Mouse (Mus musculus) bone marrow macrophage, adult 2 months (primary cell): ENCODE measurements around the gene Ankrd6. TPM values are rescaled to one million over a fixed set of nuclear protein-coding genes. Genes with fewer than 3 reads are reported as not detected.

Source experiments
- H3K27ac ChIP-seq: 2 replicates; pipeline ENCODE4 v1.5.1; 2012; ENCODE audit warnings: low read depth, low read length; ENCODE audit not compliant: insufficient read depth
- H3K4me1 ChIP-seq: 2 replicates; pipeline ENCODE4 v1.6.1; 2012; ENCODE audit warnings: low read length; ENCODE audit not compliant: control insufficient read depth, insufficient read depth
- H3K4me3 ChIP-seq: 2 replicates; pipeline ENCODE4 v1.5.1; 2012; ENCODE audit warnings: mild to moderate bottlenecking, low read length, moderate library complexity; ENCODE audit not compliant: insufficient read depth
- CTCF ChIP-seq: IDR thresholded peaks from 2 replicates; pipeline ENCODE4 v1.5.1; 2012; ENCODE audit warnings: low read depth, mild to moderate bottlenecking, low read length, moderate library complexity
- POLR2A ChIP-seq: IDR thresholded peaks from 2 replicates; pipeline ENCODE4 v1.6.1; 2012; ENCODE audit warnings: mild to moderate bottlenecking, low read depth, low read length, borderline replicate concordance
- polyA plus RNA-seq: library from polyadenylated mRNA; stranded (reverse); fragments of >200 nt; gene quantifications from 2 replicates; pipeline ENCODE4 v1.2.4, GENCODE M21; 2012; ENCODE audit not compliant: missing spikeins, insufficient read depth, insufficient read length

The Ankrd6 gene
- polyA plus RNA-seq, 1 experiment, result 0.16 TPM

GRCm38 (mm10) chr4:32852294-32852693 lies 98.3 kb downstream of the Ankrd6 start:
- no peak overlapping the region for H3K4me3 ChIP-seq
- TF ChIP-seq CTCF (no peak), POLR2A (no peak)
- H3K27ac ChIP-seq, result no peak overlapping the region
- no peaks in the 10 kb centered on the region for H3K4me1 ChIP-seq

- TF ChIP-seq POLR2A (no peak), CTCF (no peak)
- no peak overlapping the region for H3K27ac ChIP-seq
- no peaks in the 10 kb centered on the region for H3K4me1 ChIP-seq
- no peak overlapping the region for H3K4me3 ChIP-seq
These were observed 112.2 kb downstream of the Ankrd6 start for GRCm38 (mm10) chr4:32838401-32838800.

GRCm38 (mm10) chr4:32836071-32836470 lies 114.6 kb downstream of the Ankrd6 start:
- no peak overlapping the region for H3K27ac ChIP-seq

GRCm38 (mm10) chr4:32834541-32834940 lies 116.1 kb downstream of the Ankrd6 start:
- H3K4me3 ChIP-seq, result no peak overlapping the region
- no peak for TF ChIP-seq CTCF
- no peak for TF ChIP-seq POLR2A
- no peaks in the 10 kb centered on the region for H3K4me1 ChIP-seq
- no peak overlapping the region for H3K27ac ChIP-seq

More at GRCm38 (mm10) chr4:32836071-32836470, 114.6 kb downstream of the Ankrd6 start:
- Histone ChIP-seq H3K4me3 (no peak overlapping the region), H3K4me1 (no peaks in the 10 kb centered on the region)
- no peak for TF ChIP-seq POLR2A
- no peak for TF ChIP-seq CTCF

- no peak for TF ChIP-seq CTCF
- TF ChIP-seq POLR2A, result no peak
- H3K4me3 ChIP-seq, result no peak overlapping the region
- no peak overlapping the region for H3K27ac ChIP-seq
- no peaks in the 10 kb centered on the region for H3K4me1 ChIP-seq
These were observed 117.0 kb downstream of the Ankrd6 start for GRCm38 (mm10) chr4:32833494-32834282.

- H3K4me3 ChIP-seq, result no peak overlapping the region
- TF ChIP-seq POLR2A (no peak), CTCF (no peak)
These were observed 121.3 kb downstream of the Ankrd6 start for GRCm38 (mm10) chr4:32829316-32829715.

GRCm38 (mm10) chr4:32828385-32829077 lies 122.1 kb downstream of the Ankrd6 start:
- TF ChIP-seq POLR2A (no peak), CTCF (no peak)
- no peak overlapping the region for H3K27ac ChIP-seq
- no peaks in the 10 kb centered on the region for H3K4me1 ChIP-seq
- H3K4me3 ChIP-seq, result no peak overlapping the region

More at GRCm38 (mm10) chr4:32829316-32829715, 121.3 kb downstream of the Ankrd6 start:
- no peak overlapping the region for H3K27ac ChIP-seq
- no peaks in the 10 kb centered on the region for H3K4me1 ChIP-seq

- Histone ChIP-seq H3K4me3 (no peak overlapping the region), H3K4me1 (no peaks in the 10 kb centered on the region), H3K27ac (no peak overlapping the region)
- TF ChIP-seq CTCF, result no peak
- no peak for TF ChIP-seq POLR2A
These were observed 123.7 kb downstream of the Ankrd6 start for GRCm38 (mm10) chr4:32826925-32827324.

- TF ChIP-seq CTCF (no peak), POLR2A (no peak)
- no peaks in the 10 kb centered on the region for H3K4me1 ChIP-seq
- H3K4me3 ChIP-seq, result no peak overlapping the region
- H3K27ac ChIP-seq, result no peak overlapping the region
These were observed 126.4 kb downstream of the Ankrd6 start for GRCm38 (mm10) chr4:32824254-32824653.

- no peak for TF ChIP-seq POLR2A
- no peak for TF ChIP-seq CTCF
- Histone ChIP-seq H3K4me1 (no peaks in the 10 kb centered on the region), H3K4me3 (no peak overlapping the region), H3K27ac (no peak overlapping the region)
These were observed 130.0 kb downstream of the Ankrd6 start for GRCm38 (mm10) chr4:32820676-32821075.
